Mouse (Mus musculus) kidney, postnatal 0 days (tissue): ENCODE data around the gene Sfxn4. TPM values are rescaled to one million over a fixed set of nuclear protein-coding genes. Genes with fewer than 3 reads are reported as not detected.

ENCODE experiments used
- ATAC-seq: fragments of 200-750 bp; cut with Nextera tagmentation; replicated peaks from 2 replicates; pipeline ENCODE4 v1.8.0; 2017; ENCODE audit warnings: low read depth, moderate number of reproducible peaks, moderate TSS enrichment, moderate library complexity; ENCODE audit not compliant: low FRiP score
- DNase-seq: peaks from one replicate; pipeline ENCODE4 v3.0.0-alpha.2; 2016; ENCODE audit warnings: low spot score
- H3K27ac ChIP-seq: fragments of 300-500 bp; sonication (generic); 2 replicates; pipeline ENCODE4 v1.5.1; 2014; ENCODE audit warnings: mild to moderate bottlenecking
- H3K27me3 ChIP-seq: fragments of 300-500 bp; sonication (generic); 2 replicates; pipeline ENCODE4 v1.6.1; 2014; ENCODE audit warnings: low read length, mixed read lengths; ENCODE audit not compliant: insufficient read depth
- H3K36me3 ChIP-seq: fragments of 300-500 bp; sonication (generic); 2 replicates; pipeline ENCODE4 v1.6.1; 2014; ENCODE audit warnings: low read length, mixed read lengths; ENCODE audit not compliant: insufficient read depth
- H3K4me1 ChIP-seq: fragments of 300-500 bp; sonication (generic); replicated peaks from 2 replicates; pipeline ENCODE4 v1.6.1; 2014; ENCODE audit warnings: antibody characterized with exemption, low read length, mixed read lengths; ENCODE audit not compliant: insufficient read depth
- H3K4me2 ChIP-seq: fragments of 300-500 bp; sonication (generic); 2 replicates; pipeline ENCODE4 v1.6.1; 2014; ENCODE audit warnings: mild to moderate bottlenecking, low read length, moderate library complexity, mixed read lengths
- H3K4me3 ChIP-seq: fragments of 300-500 bp; sonication (generic); replicated peaks from 2 replicates; pipeline ENCODE4 v1.5.1; 2014; ENCODE audit warnings: low read depth, low read length
- H3K9ac ChIP-seq: fragments of 300-500 bp; sonication (generic); 2 replicates; pipeline ENCODE4 v1.6.1; 2014; ENCODE audit warnings: low read depth, low read length
- H3K9me3 ChIP-seq: fragments of 300-500 bp; sonication (generic); replicated peaks from 2 replicates; pipeline ENCODE4 v1.6.1; 2016; ENCODE audit warnings: low read length, inconsistent platforms, mixed read lengths
- CTCF ChIP-seq: IDR thresholded peaks from 2 replicates; pipeline ENCODE4 v1.5.1; 2016; ENCODE audit warnings: antibody characterized with exemption, low read depth, mild to moderate bottlenecking, moderate library complexity
- WGBS: fragments of 180-500 bp; shearing (Covaris S2); extraction: QIAGEN DNeasy Blood & Tissue Kit; methylation state at CpG from one replicate; pipeline ENCODE4 v1.1.7; 2014; 5-methylcytosine and 5-hydroxymethylcytosine counted together
- polyA plus RNA-seq: library from polyadenylated mRNA; unstranded; fragments of >200 nt; fragmentation: Nextera tagmentation; extraction: Ambion mirVana; gene quantifications from 2 replicates; pipeline ENCODE4 v1.2.1, GENCODE M21; 2015

Gene Sfxn4
- polyA plus RNA-seq, 1 experiment from 2014 or later: 8.3 TPM

GRCm38 (mm10) chr19:60787465-60788150 is 73.7 kb downstream of the Sfxn4 start:
- Histone ChIP-seq H3K27ac (no peak overlapping the region), H3K4me1 (no peaks in the 10 kb centered on the region; the same call in 1 of the 2 replicates), H3K27me3 (no peaks in the 10 kb centered on the region), H3K36me3 (no peaks in the 10 kb centered on the region), H3K4me3 (no peak overlapping the region), H3K9ac (no peak overlapping the region), H3K4me2 (peak overlapping the region; percentile 75), H3K9me3 (no peaks in the 10 kb centered on the region)
- WGBS: 5% methylated on average over 2 of the region's 2 CpGs
- ATAC-seq (no peak), DNase-seq (no peak)
- TF ChIP-seq CTCF: no peak

Other genes starting within 250 kb of the Sfxn4 start
- gene Nanos1, start 105.5 kb downstream of the Sfxn4 start, polyA plus RNA-seq: 0.69 and 0.75 TPM in 2 replicates
- 97.2 and 108 TPM in 2 replicates for gene Eif3a, start 70.8 kb downstream of the Sfxn4 start, polyA plus RNA-seq
- 26.5 and 29.1 TPM in 2 replicates for gene Fam45a, start 49.9 kb downstream of the Sfxn4 start, polyA plus RNA-seq
- 190 and 193 TPM in 2 replicates for gene Prdx3, start 13.1 kb upstream of the Sfxn4 start, polyA plus RNA-seq
- 2.3 and 2.9 TPM in 2 replicates for gene Grk5, start 28.3 kb upstream of the Sfxn4 start, polyA plus RNA-seq